Mouse (Mus musculus): ENCODE measurements around the gene Gpbar1.

The Gpbar1 gene

DNA sequence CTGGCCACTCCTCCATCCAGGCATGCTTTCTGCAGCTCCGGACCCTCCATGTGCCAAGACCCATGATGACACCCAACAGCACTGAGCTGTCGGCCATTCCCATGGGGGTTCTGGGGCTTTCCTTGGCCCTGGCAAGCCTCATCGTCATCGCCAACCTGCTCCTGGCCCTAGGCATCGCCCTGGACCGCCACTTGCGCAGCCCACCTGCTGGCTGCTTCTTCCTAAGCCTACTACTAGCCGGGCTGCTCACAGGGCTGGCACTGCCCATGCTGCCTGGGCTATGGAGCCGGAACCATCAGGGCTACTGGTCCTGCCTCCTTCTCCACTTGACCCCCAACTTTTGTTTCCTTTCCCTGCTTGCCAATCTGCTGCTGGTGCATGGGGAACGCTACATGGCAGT is at the start of gene Gpbar1:
Gene Gpbar1, plus strand, starts transcription at position 13 of the 400 bp plus-strand sequence.
- DNase-seq (ENCODE audit: low read depth): no peak

DNA sequence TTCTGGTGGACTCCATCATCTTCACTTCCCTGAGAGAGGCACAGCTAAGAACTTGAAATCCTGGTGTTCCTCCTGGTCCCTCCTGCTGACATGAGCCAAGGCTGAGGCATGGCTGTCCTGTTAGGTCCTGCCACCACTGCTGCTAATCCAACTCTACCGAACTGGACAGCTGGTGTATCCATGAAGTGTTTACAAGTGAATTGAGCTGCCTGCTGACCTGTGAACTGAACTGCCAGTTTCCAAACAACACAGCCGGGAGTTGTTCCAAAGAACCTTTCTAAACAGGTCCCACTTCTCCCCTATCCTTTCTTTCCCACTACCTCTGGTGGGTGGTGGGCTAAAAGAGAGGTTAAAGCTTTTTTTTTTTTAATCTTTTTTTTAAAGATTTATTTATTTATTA is 48.4 kb upstream of the Gpbar1 start:
- DNase-seq (ENCODE audit: low read depth): no peak

DNA sequence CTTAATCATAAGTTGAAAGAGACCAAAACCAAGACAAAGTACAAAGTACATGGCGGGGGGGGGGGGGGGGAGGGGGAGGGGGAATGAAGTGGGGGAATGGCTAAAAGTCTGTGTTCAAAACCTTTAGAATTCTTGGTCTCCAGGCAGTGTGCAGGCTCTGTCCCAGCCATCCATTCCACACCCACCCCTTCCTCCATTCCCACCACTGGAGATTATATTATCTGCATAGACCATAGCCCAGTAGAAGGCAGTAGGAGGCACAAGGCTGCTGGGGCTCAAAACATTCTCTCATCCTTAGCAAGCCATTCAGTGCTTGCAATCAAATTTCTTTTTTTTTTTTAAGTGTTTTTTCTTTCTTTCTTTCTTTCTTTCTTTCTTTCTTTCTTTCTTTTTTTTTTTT is 47.4 kb upstream of the Gpbar1 start:
- DNase-seq (ENCODE audit: low read depth): no peak

GRCm38 (mm10) chr1:74235938-74236589 is 42.3 kb upstream of the Gpbar1 start, which contains the start of gene Arpc2:
Arpc2 (plus strand) TSS chr1:74236084.
- DNase-seq (ENCODE audit: low read depth): peak; percentile 91

DNA sequence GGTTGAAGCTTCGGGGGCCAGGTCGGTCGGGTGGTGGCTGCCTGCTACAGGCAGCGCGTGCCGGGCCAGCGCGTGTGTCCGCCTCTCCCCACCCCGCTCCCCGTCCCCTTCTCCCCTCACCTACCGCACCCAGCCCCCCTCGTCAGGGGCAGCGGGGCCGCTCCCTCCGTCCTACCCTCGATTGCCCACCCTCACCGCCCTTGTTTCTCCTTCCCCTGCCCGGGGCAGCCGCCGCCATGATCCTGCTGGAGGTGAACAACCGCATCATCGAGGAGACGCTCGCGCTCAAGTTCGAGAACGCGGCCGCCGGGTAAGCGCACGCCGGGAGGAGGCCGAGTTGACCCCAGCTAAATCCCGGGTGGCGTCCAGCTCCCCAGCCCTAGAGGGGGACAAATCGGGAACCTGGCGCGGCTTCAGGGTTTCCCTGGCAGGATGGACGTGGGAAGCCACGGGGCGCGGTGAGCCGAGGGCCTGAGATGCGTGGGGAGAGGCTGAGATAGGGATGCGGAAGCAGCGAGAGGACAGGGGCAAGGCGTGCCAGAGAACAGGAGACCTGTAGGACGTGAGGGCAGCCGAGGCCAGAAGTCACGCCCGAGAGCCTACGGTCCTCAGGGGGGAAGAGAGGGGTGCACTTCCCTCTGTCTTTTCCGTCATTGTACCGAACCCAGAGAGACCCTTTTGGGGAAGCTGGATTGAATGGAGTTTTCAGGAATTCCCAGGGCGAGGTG is 41.6 kb upstream of the Gpbar1 start:
- no peak for DNase-seq (ENCODE audit: low read depth)

- no peak for DNase-seq (ENCODE audit: low read depth)
These were observed 40.7 kb upstream of the Gpbar1 start for GRCm38 (mm10) chr1:74237671-74238070.

- DNase-seq (ENCODE audit: low read depth): no peak
These were observed 40.2 kb upstream of the Gpbar1 start for GRCm38 (mm10) chr1:74238136-74238535.

DNA sequence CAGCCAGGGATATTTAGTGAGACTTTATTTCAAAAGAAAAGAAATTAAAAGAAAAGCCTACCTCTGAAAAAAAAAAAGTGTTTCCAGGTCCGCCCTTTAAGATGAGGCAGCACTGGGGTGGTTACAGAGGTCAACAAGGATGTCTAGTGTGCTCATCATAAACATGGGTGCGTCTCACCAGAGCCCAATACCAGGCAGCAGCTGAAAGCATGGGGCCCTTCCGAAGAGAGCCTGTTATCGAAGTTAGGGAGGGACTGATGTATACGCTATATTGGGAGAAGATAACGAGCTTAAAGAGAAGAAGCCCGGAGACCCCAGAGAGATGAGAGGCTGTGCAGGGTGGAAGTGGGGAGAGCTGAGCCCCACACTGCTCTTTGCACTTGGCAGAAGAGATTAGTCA is 39.2 kb upstream of the Gpbar1 start:
- no peak for DNase-seq (ENCODE audit: low read depth)

DNA sequence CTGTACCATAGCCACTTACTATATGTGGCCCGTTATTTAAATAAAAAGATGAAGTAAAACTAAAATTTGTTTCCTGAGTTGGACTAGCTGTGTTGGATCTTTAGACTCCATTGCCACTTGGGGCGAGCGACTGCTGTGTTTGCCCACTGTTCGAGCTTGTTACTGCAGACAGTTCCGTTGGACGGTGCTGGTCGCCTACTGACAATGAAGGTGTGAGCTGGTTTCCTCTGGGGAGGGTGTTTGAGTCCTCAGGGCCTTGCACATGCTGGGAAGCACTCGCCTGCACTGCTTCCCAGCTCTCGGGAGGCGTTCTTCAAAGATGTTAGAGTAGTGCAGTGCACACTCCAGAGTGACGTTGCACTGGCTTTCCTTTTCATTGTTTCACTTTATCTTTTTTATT is 38.7 kb upstream of the Gpbar1 start:
- no peak for DNase-seq (ENCODE audit: low read depth)

DNA sequence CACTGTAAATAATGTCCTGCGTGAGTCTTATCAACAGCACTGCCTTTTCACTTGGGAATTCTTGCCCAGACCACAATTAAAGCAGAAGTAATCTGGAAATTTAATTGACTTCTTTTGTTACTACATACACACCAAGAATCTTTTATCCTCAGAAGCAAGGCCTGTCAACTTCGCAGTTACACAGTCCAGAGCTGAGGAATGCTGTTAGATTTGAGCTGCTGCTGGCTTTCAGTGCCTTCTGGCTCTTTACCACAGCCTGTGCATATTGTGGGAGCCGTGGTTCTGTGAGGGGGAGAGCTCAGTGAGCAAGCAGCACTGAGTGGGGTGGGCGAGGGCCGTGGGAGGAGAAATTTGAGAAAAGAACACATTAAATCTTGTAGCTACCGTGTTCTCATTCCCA is 38.0 kb upstream of the Gpbar1 start:
- no peak for DNase-seq (ENCODE audit: low read depth)

DNA sequence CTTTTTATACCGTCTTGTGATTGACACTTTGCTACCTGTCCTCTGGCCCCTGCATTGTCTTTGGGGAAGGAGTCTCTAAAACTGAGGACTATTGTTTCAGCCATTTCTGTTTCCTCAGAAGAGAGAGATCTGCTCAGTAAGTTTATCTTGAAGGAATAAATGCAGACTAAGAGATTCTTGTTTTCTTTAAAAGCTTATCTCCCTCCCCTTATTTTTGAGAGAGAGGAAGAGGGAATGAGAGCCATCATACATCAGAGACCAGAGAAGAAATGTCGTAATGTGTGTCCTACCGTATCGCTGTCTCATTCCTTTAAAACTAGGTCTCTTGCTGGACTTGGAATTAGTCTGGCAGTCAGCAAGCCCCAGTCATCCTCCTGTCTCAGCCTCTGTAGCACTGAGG is 37.5 kb upstream of the Gpbar1 start:
- DNase-seq (ENCODE audit: low read depth): no peak

GRCm38 (mm10) chr1:74245525-74245924 is 32.8 kb upstream of the Gpbar1 start:
- no peak for DNase-seq (ENCODE audit: low read depth)

DNA sequence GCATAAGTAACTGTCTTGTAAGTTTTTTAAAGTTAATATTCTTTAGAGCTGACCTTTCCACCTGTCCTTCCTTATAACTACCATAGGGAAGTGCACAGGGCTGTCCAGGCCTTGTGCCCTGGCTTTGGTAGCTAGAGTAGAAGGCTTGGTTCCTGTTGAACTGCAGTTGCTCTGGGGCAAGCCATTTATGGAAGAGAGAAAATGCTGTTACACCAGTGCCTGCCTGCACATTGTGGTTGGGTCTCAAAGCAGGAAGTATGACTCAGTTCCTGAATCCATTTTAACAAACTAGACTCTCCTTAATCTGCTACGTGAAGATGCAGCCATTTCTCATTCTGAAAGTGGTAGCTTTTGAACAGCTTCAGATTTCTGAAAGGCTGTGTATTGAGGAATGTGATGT is 29.6 kb upstream of the Gpbar1 start:
- no peak for DNase-seq (ENCODE audit: low read depth)

- DNase-seq (ENCODE audit: low read depth): no peak
These were observed 28.9 kb upstream of the Gpbar1 start for GRCm38 (mm10) chr1:74249331-74249980.

- no peak for DNase-seq (ENCODE audit: low read depth)
These were observed 28.3 kb upstream of the Gpbar1 start for GRCm38 (mm10) chr1:74250096-74250495.

- DNase-seq (ENCODE audit: low read depth): no peak
These were observed 22.5 kb upstream of the Gpbar1 start for GRCm38 (mm10) chr1:74255704-74256345.

GRCm38 (mm10) chr1:74256782-74257181 is 21.6 kb upstream of the Gpbar1 start:
- DNase-seq (ENCODE audit: low read depth): no peak

DNA sequence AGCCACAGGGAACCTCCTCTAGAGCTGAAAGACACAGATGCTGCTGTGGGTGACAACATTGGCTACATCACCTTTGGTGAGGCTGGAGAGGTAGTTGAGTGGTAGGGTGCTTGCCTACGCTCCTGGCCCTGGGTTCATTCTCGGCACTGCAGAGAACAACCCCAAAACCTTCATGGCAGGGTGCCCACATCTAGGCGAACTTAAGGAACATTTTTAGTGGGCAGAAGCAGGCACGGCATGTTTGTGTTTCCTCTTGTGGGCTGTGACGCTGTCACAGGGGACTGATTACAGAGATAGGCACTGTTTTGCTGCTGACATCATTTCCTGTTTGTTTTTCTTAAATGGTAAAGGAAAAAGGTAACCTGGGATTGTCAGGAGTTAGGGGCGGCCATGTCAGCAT is 15.8 kb upstream of the Gpbar1 start:
- no peak for DNase-seq (ENCODE audit: low read depth)

DNA sequence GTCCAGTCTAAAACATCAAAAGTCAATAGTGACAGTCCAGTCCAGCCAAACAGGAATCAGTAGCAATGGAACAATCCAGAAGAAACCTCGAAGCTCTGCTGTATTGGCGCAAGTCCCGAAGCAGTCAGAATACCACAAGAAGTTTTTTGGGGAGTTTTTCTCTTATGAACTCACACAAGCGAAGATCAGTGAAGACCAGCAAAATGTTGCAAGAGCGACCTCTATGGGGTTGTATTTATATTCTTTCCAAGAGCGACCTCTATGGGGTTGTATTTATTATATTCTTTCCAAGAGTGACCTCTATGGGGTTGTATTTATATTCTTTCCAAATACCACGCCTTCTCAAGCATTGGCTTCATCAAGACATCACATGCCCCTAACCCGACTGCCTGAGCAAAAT is 9.6 kb upstream of the Gpbar1 start:
- DNase-seq (ENCODE audit: low read depth): no peak

GRCm38 (mm10) chr1:74271659-74272058 is 6.7 kb upstream of the Gpbar1 start:
- DNase-seq (ENCODE audit: low read depth): no peak

- DNase-seq (ENCODE audit: low read depth): no peak
These were observed 3.3 kb upstream of the Gpbar1 start for GRCm38 (mm10) chr1:74275015-74275414.

DNA sequence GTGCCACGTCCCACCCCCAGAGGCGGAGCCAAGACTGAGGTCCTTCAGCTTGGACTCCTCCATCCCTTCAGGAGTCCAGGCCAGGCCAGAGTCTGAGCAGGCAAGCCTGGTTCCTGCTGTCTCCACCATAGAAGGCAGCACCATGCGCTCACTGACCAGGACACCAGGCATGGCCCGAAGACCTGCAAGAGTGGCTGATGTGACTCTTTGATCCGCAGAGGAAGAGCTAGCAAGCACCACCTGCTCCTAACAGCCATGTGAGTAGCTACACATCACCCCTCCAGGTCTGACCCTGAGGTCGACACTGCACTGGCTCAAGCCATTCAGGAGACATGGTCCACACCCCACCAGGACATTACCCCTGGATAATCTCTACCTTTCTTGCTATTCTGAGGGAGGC is 1.3 kb upstream of the Gpbar1 start:
- DNase-seq (ENCODE audit: low read depth): no peak

All from c-Kit-positive CD71-negative TER-119-negative erythroid progenitor cells, embryonic 14.5 days (primary cell).